Mouse (Mus musculus) lung, postnatal 0 days (tissue): ENCODE data around the gene Mphosph9. TPM values are rescaled to one million over a fixed set of nuclear protein-coding genes. Genes with fewer than 3 reads are reported as not detected.

ENCODE experiments used
- ATAC-seq: fragments of 200-750 bp; cut with Nextera tagmentation; 2 replicates; pipeline ENCODE4 v1.8.0; 2017; ENCODE audit warnings: moderate library complexity
- DNase-seq: peaks from one replicate; pipeline ENCODE4 v3.0.0-alpha.2; 2016; ENCODE audit warnings: low spot score
- H3K27ac ChIP-seq: fragments of 300-500 bp; sonication (generic); 2 replicates; pipeline ENCODE4 v1.5.1; 2014; ENCODE audit warnings: antibody characterized with exemption, mild to moderate bottlenecking, low read length, mixed read lengths
- H3K27me3 ChIP-seq: fragments of 300-500 bp; sonication (generic); replicated peaks from 2 replicates; pipeline ENCODE4 v1.6.1; 2014; ENCODE audit warnings: low read length, mixed read lengths; ENCODE audit not compliant: insufficient read depth
- H3K36me3 ChIP-seq: fragments of 300-500 bp; sonication (generic); 2 replicates; pipeline ENCODE4 v1.6.1; 2014; ENCODE audit warnings: low read length, mixed read lengths; ENCODE audit not compliant: insufficient read depth
- H3K4me1 ChIP-seq: fragments of 300-500 bp; sonication (generic); 2 replicates; pipeline ENCODE4 v1.6.1; 2014; ENCODE audit warnings: antibody characterized with exemption, low read depth, low read length, mixed read lengths; ENCODE audit not compliant: insufficient read depth
- H3K4me2 ChIP-seq: fragments of 300-500 bp; sonication (generic); replicated peaks from 2 replicates; pipeline ENCODE4 v1.6.1; 2014; ENCODE audit warnings: low read depth, mild to moderate bottlenecking, low read length, moderate library complexity, mixed read lengths
- H3K4me3 ChIP-seq: fragments of 300-500 bp; sonication (generic); 2 replicates; pipeline ENCODE4 v1.5.1; 2014; ENCODE audit warnings: low read depth, low read length
- H3K9ac ChIP-seq: fragments of 300-500 bp; sonication (generic); replicated peaks from 2 replicates; pipeline ENCODE4 v1.6.1; 2014; ENCODE audit warnings: low read depth, mild to moderate bottlenecking
- H3K9me3 ChIP-seq: fragments of 300-500 bp; sonication (generic); 2 replicates; pipeline ENCODE4 v1.6.1; 2016; ENCODE audit warnings: low read length, mixed read lengths
- CTCF ChIP-seq: IDR thresholded peaks from 2 replicates; pipeline ENCODE4 v1.5.1; 2016; ENCODE audit warnings: antibody characterized with exemption, mild to moderate bottlenecking
- EP300 ChIP-seq: IDR thresholded peaks from 2 replicates; pipeline ENCODE4 v1.6.1; 2016; ENCODE audit warnings: antibody characterized with exemption, mild to moderate bottlenecking, control low read depth
- WGBS: fragments of 180-500 bp; shearing (Covaris S2); extraction: QIAGEN DNeasy Blood & Tissue Kit; methylation state at CpG from one replicate; pipeline ENCODE4 v1.1.7; 2014; 5-methylcytosine and 5-hydroxymethylcytosine counted together
- polyA plus RNA-seq: library from polyadenylated mRNA; unstranded; fragments of >200 nt; fragmentation: Nextera tagmentation; extraction: Ambion mirVana; gene quantifications from 2 replicates; pipeline ENCODE4 v1.2.1, GENCODE M21; 2015

The Mphosph9 gene
- polyA plus RNA-seq, 1 experiment from 2014 or later = 3.4 TPM

- no peak overlapping the region for H3K4me2 ChIP-seq
- H3K9me3 ChIP-seq = no peaks in the 10 kb centered on the region
- 36% methylated on average over 18 of the region's 18 CpGs for WGBS
- no peak overlapping the region for H3K4me3 ChIP-seq
- H3K9ac ChIP-seq = no peak overlapping the region
- TF ChIP-seq CTCF = no peak
- no peak for TF ChIP-seq EP300
- ATAC-seq = no peak; the same call in 1 of the 2 replicates
- no peak overlapping the region for H3K27ac ChIP-seq
- no peaks in the 10 kb centered on the region for H3K27me3 ChIP-seq
- H3K36me3 ChIP-seq = no peaks in the 10 kb centered on the region
- DNase-seq = no peak
- peaks cover 5% of the 10 kb centered on the region; the same call in 1 of the 2 replicates for H3K4me1 ChIP-seq
Measured at GRCm38 (mm10) chr5:124232360-124233143, 95.2 kb downstream of the Mphosph9 start.

- no peak overlapping the region for H3K4me3 ChIP-seq
- no peak overlapping the region for H3K4me2 ChIP-seq
- H3K9me3 ChIP-seq = no peaks in the 10 kb centered on the region
- no peak overlapping the region for H3K9ac ChIP-seq
- ATAC-seq (no peak), DNase-seq (no peak)
- peaks cover 9% of the 10 kb centered on the region; the same call in 1 of the 2 replicates for H3K4me1 ChIP-seq
- H3K27ac ChIP-seq = no peak overlapping the region
- H3K36me3 ChIP-seq = no peaks in the 10 kb centered on the region
- TF ChIP-seq CTCF (no peak), EP300 (no peak)
- 76% methylated on average over 9 of the region's 9 CpGs for WGBS
- no peaks in the 10 kb centered on the region for H3K27me3 ChIP-seq
Measured at GRCm38 (mm10) chr5:124230461-124230860, 97.3 kb downstream of the Mphosph9 start.

GRCm38 (mm10) chr5:124227193-124227592 lies 100.6 kb downstream of the Mphosph9 start:
- DNase-seq = no peak
- Histone ChIP-seq H3K4me2 (no peak overlapping the region), H3K4me3 (no peak overlapping the region), H3K36me3 (no peaks in the 10 kb centered on the region; the same call in 1 of the 2 replicates), H3K27me3 (no peaks in the 10 kb centered on the region), H3K4me1 (peaks cover 15% of the 10 kb centered on the region; the same call in 1 of the 2 replicates), H3K9ac (no peak overlapping the region), H3K27ac (0 out of 2 replicates have a peak overlapping the region, but pooled peaks have one; percentile 8), H3K9me3 (no peaks in the 10 kb centered on the region)
- 0 out of 2 replicates have a peak, but pooled peaks have one; percentile 32 for ATAC-seq
- WGBS = 29% methylated on average over 6 of the region's 6 CpGs
- TF ChIP-seq EP300 (peak; percentile 22; the same call in 1 of the 2 replicates), CTCF (no peak)

GRCm38 (mm10) chr5:124226494-124226893 lies 101.3 kb downstream of the Mphosph9 start:
- ATAC-seq = 0 out of 2 replicates have a peak, but pooled peaks have one; percentile 14
- Histone ChIP-seq H3K9me3 (no peaks in the 10 kb centered on the region), H3K36me3 (no peaks in the 10 kb centered on the region; the same call in 1 of the 2 replicates), H3K4me1 (peaks cover 20% of the 10 kb centered on the region; the same call in 1 of the 2 replicates), H3K9ac (no peak overlapping the region), H3K4me3 (no peak overlapping the region), H3K4me2 (no peak overlapping the region), H3K27me3 (no peaks in the 10 kb centered on the region), H3K27ac (no peak overlapping the region)
- DNase-seq = no peak
- WGBS = 70% methylated on average over 4 of the region's 4 CpGs
- TF ChIP-seq EP300 (no peak), CTCF (no peak)

- no peak overlapping the region for H3K9ac ChIP-seq
- no peaks in the 10 kb centered on the region for H3K9me3 ChIP-seq
- no peak overlapping the region for H3K27ac ChIP-seq
- WGBS = 94% methylated on average over 7 of the region's 7 CpGs
- peaks cover 23% of the 10 kb centered on the region; the same call in 1 of the 2 replicates for H3K4me1 ChIP-seq
- H3K4me2 ChIP-seq = no peak overlapping the region
- DNase-seq (no peak), ATAC-seq (no peak)
- H3K4me3 ChIP-seq = no peak overlapping the region
- H3K27me3 ChIP-seq = no peaks in the 10 kb centered on the region
- H3K36me3 ChIP-seq = no peaks in the 10 kb centered on the region; the same call in 1 of the 2 replicates
- TF ChIP-seq CTCF (no peak), EP300 (no peak)
Measured at GRCm38 (mm10) chr5:124225891-124226290, 101.9 kb downstream of the Mphosph9 start.

- no peaks in the 10 kb centered on the region; the same call in 1 of the 2 replicates for H3K36me3 ChIP-seq
- H3K27me3 ChIP-seq = no peaks in the 10 kb centered on the region
- ATAC-seq (no peak), DNase-seq (peak; percentile 57)
- H3K9me3 ChIP-seq = no peaks in the 10 kb centered on the region
- H3K4me1 ChIP-seq = peaks cover 26% of the 10 kb centered on the region; the same call in 1 of the 2 replicates
- WGBS = 60% methylated on average over 16 of the region's 16 CpGs
- H3K9ac ChIP-seq = no peak overlapping the region
- TF ChIP-seq CTCF (no peak), EP300 (no peak)
- H3K4me3 ChIP-seq = no peak overlapping the region
- H3K27ac ChIP-seq = no peak overlapping the region
- H3K4me2 ChIP-seq = no peak overlapping the region
Measured at GRCm38 (mm10) chr5:124224321-124225092, 103.3 kb downstream of the Mphosph9 start.
